Mouse (Mus musculus): ENCODE data around the gene Ptgfrn.

DNA sequence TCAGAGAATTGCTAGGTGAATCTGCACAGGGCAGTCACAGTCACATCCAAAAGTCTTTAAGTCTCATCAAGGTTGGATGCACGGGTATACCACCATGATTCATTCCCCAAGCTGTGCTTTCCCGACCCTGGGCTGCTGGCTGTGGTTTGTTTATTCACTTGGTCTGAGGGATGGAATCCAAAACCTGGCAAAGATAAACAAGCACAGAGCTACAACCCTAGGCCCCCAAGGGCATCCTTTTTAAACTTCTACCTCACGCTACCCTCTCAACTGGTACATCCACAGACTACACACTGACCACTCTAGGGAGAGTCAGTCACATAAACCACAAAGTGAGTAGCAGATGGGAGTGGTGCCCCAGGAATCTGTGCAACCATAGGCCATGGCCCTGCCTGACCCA is 1.8 kb downstream of the Ptgfrn start:
- TF ChIP-seq CTCF (IDR thresholded peaks at IDR 0.05; ENCODE audit: insufficient read depth, low read length) (no peak), POLR2A (IDR thresholded peaks at IDR 0.05; ENCODE audit: borderline replicate concordance, extremely low read depth, low read depth, low read length) (no peak)

All from lung, adult 2 months (tissue).